In genomic region chr13:4233135-4233534, GRCm38 (mm10) we compare ENCODE assay signal across 31 mouse cellular contexts. TPM values are rescaled to one million over a fixed set of nuclear protein-coding genes. Genes with fewer than 3 reads are reported as not detected.
DNase-seq lines count a peak whose midpoint lies in the region; ATAC-seq and TF ChIP-seq lines count a peak whose summit lies in the region.
"Had no signal": no experiment of that assay in that cellular context is flagged by ENCODE, and none has a peak within 500 bp of the region (broad histone marks: within the 10 kb centered on the region; RNA-seq: fewer than 3 reads in every experiment).

No protein-coding gene starts in this region.

- no peak for TF ChIP-seq POLR2A in liver, adult 2 months (IDR thresholded peaks at IDR 0.05; ENCODE audit: extremely low read depth, insufficient read depth, low read length)
- no peak for TF ChIP-seq POLR2A in small intestine, adult 2 months (IDR thresholded peaks at IDR 0.05; ENCODE audit: low read depth, low read length)

- 35% methylated on average over 1 of the region's 1 CpGs for WGBS in liver, adult 2 months
- 57% methylated on average over 1 of the region's 1 CpGs for WGBS in lung, postnatal 0 days
- WGBS in small intestine, adult 2 months = 29% methylated on average over 1 of the region's 1 CpGs
- WGBS in forebrain, embryonic 11.5 days = 90% methylated on average over 1 of the region's 1 CpGs

- H3K36me3 ChIP-seq in liver, adult 2 months (ENCODE audit: control insufficient read depth, insufficient read depth, low read length) = peaks cover 18% of the 10 kb centered on the region
- no peaks in the 10 kb centered on the region for H3K36me3 ChIP-seq in lung, postnatal 0 days (ENCODE audit: insufficient read depth, low read length)
- H3K36me3 ChIP-seq in small intestine, adult 2 months (ENCODE audit: control insufficient read depth, insufficient read depth, low read length) = peaks cover 6% of the 10 kb centered on the region
- no peaks in the 10 kb centered on the region for H3K36me3 ChIP-seq in forebrain, embryonic 11.5 days (ENCODE audit: control insufficient read depth, insufficient read depth, low read length)
- H3K36me3 ChIP-seq: embryonic facial prominence, embryonic 12.5 days; forebrain, embryonic 12.5 days; G1E; heart, embryonic 13.5 days; limb, embryonic 10.5 days had no signal

- no peak for TF ChIP-seq EP300 in lung, postnatal 0 days (IDR thresholded peaks at IDR 0.05)

- peak; percentile 74 for ATAC-seq in lung, postnatal 0 days
- ATAC-seq in forebrain, embryonic 11.5 days (replicated peaks; ENCODE audit: low FRiP score) = no peak
- ATAC-seq: hindbrain, postnatal 0 days; Patski had no signal

- TF ChIP-seq CTCF in liver, adult 2 months (IDR thresholded peaks at IDR 0.05; ENCODE audit: low read depth, low read length) = no peak
- TF ChIP-seq CTCF in lung, postnatal 0 days (IDR thresholded peaks at IDR 0.05) = no peak
- no peak for TF ChIP-seq CTCF in small intestine, adult 2 months (IDR thresholded peaks at IDR 0.05; ENCODE audit: extremely low read depth, insufficient read length, insufficient replicate concordance, low read depth, low read length)

- no peaks in the 10 kb centered on the region for H3K27me3 ChIP-seq in liver, adult 2 months (ENCODE audit: control insufficient read depth, insufficient read depth, low read length)
- H3K27me3 ChIP-seq in lung, postnatal 0 days (replicated peaks; ENCODE audit: insufficient read depth, low read length) = no peaks in the 10 kb centered on the region
- no peaks in the 10 kb centered on the region for H3K27me3 ChIP-seq in small intestine, adult 2 months (ENCODE audit: control insufficient read depth, insufficient read depth, low read length)
- H3K27me3 ChIP-seq in forebrain, embryonic 11.5 days (ENCODE audit: control insufficient read depth, insufficient read depth, low read length) = no peaks in the 10 kb centered on the region
- H3K27me3 ChIP-seq: CH12.LX; embryonic facial prominence, embryonic 12.5 days; forebrain, embryonic 12.5 days; heart, embryonic 13.5 days; liver, embryonic 13.5 days; Patski had no signal

- no peak overlapping the region for H3K4me2 ChIP-seq in lung, postnatal 0 days (replicated peaks; ENCODE audit: low read depth, low read length)
- no peak overlapping the region for H3K4me2 ChIP-seq in forebrain, embryonic 11.5 days (ENCODE audit: low read depth, low read length, severe bottlenecking)
- H3K4me2 ChIP-seq: embryonic facial prominence, embryonic 12.5 days; forebrain, embryonic 12.5 days; heart, embryonic 13.5 days; midbrain, embryonic 11.5 days had no signal

- peaks cover 16% of the 10 kb centered on the region for H3K4me1 ChIP-seq in liver, adult 2 months (ENCODE audit: control insufficient read depth, insufficient read depth, low read length)
- H3K4me1 ChIP-seq in lung, postnatal 0 days (ENCODE audit: insufficient read depth, low read depth, low read length) = no peaks in the 10 kb centered on the region; the same call in 1 of the 2 replicates
- peaks cover 9% of the 10 kb centered on the region; the same call in 1 of the 2 replicates for H3K4me1 ChIP-seq in small intestine, adult 2 months (ENCODE audit: control insufficient read depth, insufficient read depth, insufficient read length, low read length)
- no peaks in the 10 kb centered on the region for H3K4me1 ChIP-seq in forebrain, embryonic 11.5 days (replicated peaks; ENCODE audit: control insufficient read depth, insufficient read depth, low read length)
- H3K4me1 ChIP-seq: embryonic facial prominence, embryonic 12.5 days; forebrain, embryonic 12.5 days; limb, embryonic 10.5 days; liver, embryonic 13.5 days had no signal

- no peak overlapping the region for H3K9ac ChIP-seq in liver, adult 2 months (ENCODE audit: low read depth, low read length)
- no peak overlapping the region for H3K9ac ChIP-seq in lung, postnatal 0 days (replicated peaks; ENCODE audit: low read depth)
- H3K9ac ChIP-seq in forebrain, embryonic 11.5 days (ENCODE audit: low read length) = no peak overlapping the region
- H3K9ac ChIP-seq: embryonic facial prominence, embryonic 12.5 days; forebrain, embryonic 12.5 days; heart, embryonic 13.5 days; liver, embryonic 13.5 days had no signal

- peak overlapping the region; percentile 67; the same call in 1 of the 2 replicates for H3K27ac ChIP-seq in liver, adult 2 months (replicated peaks; ENCODE audit: insufficient read depth, low read depth, low read length)
- H3K27ac ChIP-seq in lung, postnatal 0 days (ENCODE audit: low read length) = peak overlapping the region; percentile 39; the same call in 1 of the 2 replicates
- H3K27ac ChIP-seq in small intestine, adult 2 months (ENCODE audit: insufficient read depth, low read depth, low read length) = peak overlapping the region; percentile 49; the same call in 1 of the 2 replicates
- H3K27ac ChIP-seq in forebrain, embryonic 11.5 days (ENCODE audit: low read depth, low read length) = no peak overlapping the region
- H3K27ac ChIP-seq: embryonic facial prominence, embryonic 12.5 days; forebrain, embryonic 12.5 days; heart, adult 2 months; heart, embryonic 13.5 days; hindbrain, postnatal 0 days; limb, embryonic 10.5 days; liver, embryonic 13.5 days had no signal

- no peak overlapping the region for H3K4me3 ChIP-seq in liver, adult 2 months (ENCODE audit: insufficient read depth, low read depth, low read length)
- H3K4me3 ChIP-seq in lung, postnatal 0 days (ENCODE audit: low read depth, low read length) = no peak overlapping the region
- H3K4me3 ChIP-seq in small intestine, adult 2 months (ENCODE audit: low read depth, low read length) = no peak overlapping the region
- H3K4me3 ChIP-seq in forebrain, embryonic 11.5 days (ENCODE audit: low read depth, low read length) = no peak overlapping the region
- H3K4me3 ChIP-seq: embryonic facial prominence, embryonic 12.5 days; forebrain, embryonic 12.5 days; heart, adult 2 months; heart, embryonic 13.5 days; limb, embryonic 10.5 days had no signal

- no peaks in the 10 kb centered on the region; the same call in 1 of the 2 replicates for H3K79me2 ChIP-seq in liver, adult 2 months (ENCODE audit: control insufficient read depth, insufficient read depth, low read length)

- no peak for DNase-seq in liver, adult 2 months (ENCODE audit: extremely low read depth, low read depth, low spot score)
- DNase-seq in liver = no peak
- peak; percentile 56 for DNase-seq in lung, postnatal 0 days (ENCODE audit: low spot score)
- DNase-seq in lung, postnatal 10 days = no peak
- no peak for DNase-seq in right cerebral cortex, postnatal 10 days (ENCODE audit: low spot score in 2 of 2)
- DNase-seq in forebrain, embryonic 11.5 days (ENCODE audit: low spot score) = no peak
- DNase-seq: B cell, adult 2 months; cerebellum, adult 11-12 months; cerebellum, postnatal 10 days; gastrocnemius, postnatal 36 days; heart, adult 2 months; heart, postnatal 14 days; liver, embryonic 13.5 days; right cerebral cortex, postnatal 4 days had no signal

- H3K9me3 ChIP-seq in lung, postnatal 0 days (ENCODE audit: low read length) = no peaks in the 10 kb centered on the region
- H3K9me3 ChIP-seq in forebrain, embryonic 11.5 days (ENCODE audit: control insufficient read depth, low read length) = no peaks in the 10 kb centered on the region
- H3K9me3 ChIP-seq: embryonic facial prominence, embryonic 12.5 days; forebrain, embryonic 12.5 days; G1E; heart, embryonic 13.5 days; limb, embryonic 10.5 days; liver, embryonic 13.5 days had no signal

RNA-seq across cellular contexts. Expression of gene Akr1c19, which starts 4.6 kb away (rescaled TPM):
- total RNA-seq in liver, adult 2 months (2014; rRNA removed) = 182 and 199 TPM in 2 replicates
- 20.3 and 25.8 TPM in 2 replicates for polyA plus RNA-seq in liver, adult 2 months (2012; rRNA removed)
- 13.9 and 15.0 TPM in 2 replicates for polyA plus RNA-seq in lung, postnatal 0 days (2015; fragmentation: Nextera tagmentation; extraction: Ambion mirVana)
- polyA plus RNA-seq in small intestine, adult 2 months (2012; rRNA removed) = 2.0 and 2.8 TPM in 2 replicates
- polyA plus RNA-seq in forebrain, embryonic 11.5 days (2014; fragmentation: Nextera tagmentation; extraction: Ambion mirVana) = 0.27 and 0.39 TPM in 2 replicates
- total RNA-seq: CH12.LX; left cerebral cortex, adult 8-10 months; megakaryocyte progenitor cell, adult 5-6 weeks had no signal
- polyA plus RNA-seq: G1E had no signal

RNA-seq across cellular contexts. Expression of gene Akr1c13, which starts 42.2 kb away (rescaled TPM):
- 182 and 231 TPM in 2 replicates for total RNA-seq in liver, adult 2 months (2014; rRNA removed)
- 30.1 and 34.6 TPM in 2 replicates for polyA plus RNA-seq in liver, adult 2 months (2012; rRNA removed)
- polyA plus RNA-seq in lung, postnatal 0 days (2015; fragmentation: Nextera tagmentation; extraction: Ambion mirVana) = 7.3 and 7.9 TPM in 2 replicates
- polyA plus RNA-seq in small intestine, adult 2 months (2012; rRNA removed) = 5.9 and 16.2 TPM in 2 replicates
- polyA plus RNA-seq in forebrain, embryonic 11.5 days (2014; fragmentation: Nextera tagmentation; extraction: Ambion mirVana) = 0.35 and 0.75 TPM in 2 replicates

RNA-seq across cellular contexts. Expression of gene Akr1c12, which starts 46.1 kb away (rescaled TPM):
- total RNA-seq in liver, adult 2 months (2014; rRNA removed) = 97.7 and 125 TPM in 2 replicates
- 21.0 and 22.8 TPM in 2 replicates for polyA plus RNA-seq in liver, adult 2 months (2012; rRNA removed)
- 0.87 and 1.2 TPM in 2 replicates for polyA plus RNA-seq in lung, postnatal 0 days (2015; fragmentation: Nextera tagmentation; extraction: Ambion mirVana)
- polyA plus RNA-seq in small intestine, adult 2 months (2012; rRNA removed) = 6.0 and 13.0 TPM in 2 replicates
- 0.27 TPM in 1 of 2 replicates, not detected in the other for polyA plus RNA-seq in forebrain, embryonic 11.5 days (2014; fragmentation: Nextera tagmentation; extraction: Ambion mirVana)
- total RNA-seq: adrenal gland, adult 18-20 months; gastrocnemius, adult 18-20 months; gastrocnemius, postnatal 36 days; heart, adult 2 months; heart, postnatal 14 days; hindbrain, postnatal 0 days; layer of hippocampus, adult 18-20 months; layer of hippocampus, postnatal 14 days; left cerebral cortex, adult 8-10 months; midbrain, postnatal 0 days had no signal
